Mouse (Mus musculus): ENCODE data around the gene Csgalnact2. TPM values are rescaled to one million over a fixed set of nuclear protein-coding genes. Genes with fewer than 3 reads are reported as not detected.

Csgalnact2 gene
- total RNA-seq (2021) = 10 to 100 TPM; 12.7 to 13.7 TPM

DNA sequence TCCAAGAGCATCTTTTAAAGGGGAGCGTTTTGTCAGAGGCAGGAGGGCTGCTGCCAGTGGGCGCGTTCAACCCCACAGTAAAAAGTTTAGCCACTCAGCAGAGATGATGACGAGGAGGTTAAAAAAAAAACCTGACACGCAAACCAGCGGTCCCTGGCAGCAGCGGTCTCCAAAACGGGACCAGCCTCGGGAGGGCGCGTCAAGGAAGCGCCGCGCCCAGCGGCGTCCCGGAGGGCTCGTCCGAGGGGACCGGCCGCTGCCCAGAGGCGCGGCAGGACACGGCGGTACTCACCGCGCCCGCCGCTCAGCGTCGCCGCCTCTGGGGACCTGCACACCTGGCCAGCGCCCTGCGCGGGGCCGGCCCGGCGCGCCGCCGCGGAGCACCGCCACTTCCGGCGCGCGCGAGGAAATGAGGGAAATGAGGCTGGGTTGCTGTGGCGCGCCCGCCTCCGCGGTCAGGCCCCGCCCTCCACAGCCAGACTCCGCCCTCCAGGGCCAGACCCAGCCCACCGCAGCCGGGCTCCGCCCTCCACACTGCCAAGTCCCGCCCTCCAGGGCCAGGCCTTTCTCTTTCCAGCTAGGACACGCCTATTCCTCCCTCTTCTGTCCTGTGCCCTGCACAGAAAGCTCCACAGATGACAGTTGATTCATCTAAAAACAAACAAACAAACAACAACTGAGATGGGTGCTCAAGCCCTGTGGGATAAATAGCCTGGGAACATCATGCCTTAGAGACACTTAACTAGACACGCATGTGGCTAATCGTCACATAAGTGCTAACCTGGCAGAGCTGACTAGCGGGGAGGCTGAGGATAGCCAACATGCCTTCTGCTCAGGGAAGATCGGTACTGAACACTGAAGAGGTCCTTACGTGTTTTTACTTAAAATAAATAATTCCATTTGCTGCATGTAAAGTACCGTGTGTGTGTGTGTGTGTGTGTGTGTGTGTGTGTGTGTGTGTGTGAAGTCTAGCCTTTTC lies at the start of gene Csgalnact2:
Csgalnact2 (minus strand) TSS at position 410 of the 979 bp plus-strand sequence.
- DNase-seq (ENCODE audit: extremely low spot score in 1 of 2, low spot score in 2 of 2) = peak; percentile 81 to 93
- intact Hi-C loops (cut with DNase I) = no loop called here

DNA sequence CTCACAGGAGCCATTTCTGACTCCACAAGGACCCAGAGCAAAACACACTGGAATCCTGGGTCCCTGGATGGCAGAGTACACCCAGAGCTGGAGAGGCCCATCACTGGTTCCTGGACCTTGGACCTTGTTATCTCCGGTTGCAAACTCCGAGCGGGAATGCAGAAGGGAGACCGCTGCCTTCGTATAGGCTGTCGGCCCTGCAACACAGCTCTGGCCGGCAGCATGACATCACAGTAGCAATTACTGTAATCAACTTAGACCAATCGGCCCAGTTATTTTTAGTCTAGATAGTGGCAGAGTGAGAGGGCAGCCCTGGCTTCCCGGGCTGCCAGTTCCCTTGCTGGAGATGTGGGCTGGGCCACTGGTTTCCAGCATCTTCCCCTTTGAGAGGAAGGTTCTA lies 49.7 kb upstream of the Csgalnact2 start:
- no peak for DNase-seq (ENCODE audit: extremely low spot score in 1 of 2, low spot score in 2 of 2)
- intact Hi-C loops (cut with DNase I) = no loop called here

DNA sequence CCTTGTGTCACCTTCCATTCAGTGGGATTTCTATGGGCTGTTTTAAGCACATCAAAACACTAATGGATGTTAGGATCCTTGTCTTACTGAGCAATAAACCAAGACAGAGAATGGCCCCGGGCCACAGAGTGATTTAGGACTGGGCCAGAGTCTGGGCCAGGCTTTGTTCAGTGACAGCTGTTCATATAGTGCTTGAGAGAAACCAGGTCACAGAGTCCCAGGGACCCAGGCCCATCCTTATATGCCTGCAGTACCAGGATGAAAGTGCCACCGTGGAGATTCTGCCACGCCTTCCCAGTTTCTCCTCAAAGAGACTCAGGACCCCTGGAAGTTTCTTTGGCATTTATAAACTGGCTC lies 48.3 kb upstream of the Csgalnact2 start:
- no peak for DNase-seq (ENCODE audit: extremely low spot score in 1 of 2, low spot score in 2 of 2)
- intact Hi-C loops (cut with DNase I) = no loop called here

DNA sequence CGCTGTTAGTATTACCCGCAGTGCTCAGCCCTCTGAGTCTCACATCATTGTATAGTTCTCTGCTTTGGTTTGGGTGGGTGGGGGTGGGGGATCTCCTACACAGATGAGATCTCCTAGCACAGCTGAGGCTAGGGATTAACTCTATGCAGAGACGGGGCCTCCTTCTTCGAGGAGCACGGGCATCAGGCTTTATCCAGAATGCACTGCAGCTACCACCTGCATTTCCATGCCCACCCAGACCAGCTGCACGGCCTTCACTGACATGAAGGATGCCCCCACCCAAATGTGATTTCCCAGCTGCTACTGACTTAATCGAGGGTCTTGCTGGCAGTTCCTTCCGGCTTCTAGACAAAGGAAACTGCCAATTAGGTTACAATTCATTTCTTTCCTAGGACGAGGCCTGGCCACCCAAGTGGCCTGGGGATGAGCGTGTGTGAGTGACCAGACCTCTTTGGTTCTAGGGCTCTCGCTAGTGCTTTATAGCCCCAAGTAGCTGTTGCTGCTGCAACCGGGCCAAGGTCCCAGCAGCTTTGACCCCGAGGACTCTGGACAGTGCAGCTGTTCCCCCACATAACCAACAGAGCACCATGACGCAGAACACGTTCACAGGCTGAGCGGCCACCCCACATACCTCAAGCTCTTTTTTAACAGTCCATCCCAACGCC lies 47.8 kb upstream of the Csgalnact2 start:
- intact Hi-C loops (cut with DNase I) = no loop called here
- no peak for DNase-seq (ENCODE audit: extremely low spot score in 1 of 2, low spot score in 2 of 2)

DNA sequence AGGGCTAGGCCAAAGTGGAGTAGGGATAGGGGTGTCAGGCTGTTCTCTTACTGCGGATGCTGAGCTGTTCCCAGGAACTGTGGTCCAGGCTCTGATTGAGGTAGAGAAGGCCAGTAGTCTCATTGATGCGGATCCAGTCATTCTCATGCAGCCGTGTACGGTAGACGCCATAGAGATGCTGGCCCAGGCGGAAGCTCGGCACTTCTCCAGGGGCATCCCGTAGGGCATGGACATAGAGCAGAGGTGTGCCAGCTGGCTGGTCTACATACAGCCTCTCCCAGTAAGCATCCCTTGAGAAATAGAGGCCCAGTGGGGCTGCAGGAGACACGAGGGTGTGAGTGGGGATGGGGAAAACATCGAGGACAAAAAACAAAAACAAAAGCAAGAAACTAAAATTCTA lies 45.2 kb upstream of the Csgalnact2 start:
- intact Hi-C loops (cut with DNase I) = no loop called here

DNA sequence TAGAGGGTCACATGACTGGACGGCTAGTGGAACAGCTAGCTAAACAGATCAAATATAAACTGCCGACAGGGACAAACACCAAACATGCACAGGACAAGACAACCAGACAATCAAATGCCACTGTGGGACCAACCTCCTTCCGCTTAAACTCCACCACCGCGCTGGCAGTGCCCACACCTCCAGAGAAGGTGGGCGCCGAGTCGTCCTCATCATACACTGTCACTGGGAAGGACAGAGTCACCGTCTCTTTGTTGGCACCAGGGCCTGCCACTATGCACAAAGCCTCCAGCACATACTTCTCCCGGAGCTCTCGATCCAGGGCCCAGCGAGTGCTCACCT lies 41.1 kb upstream of the Csgalnact2 start:
- no peak for DNase-seq (ENCODE audit: extremely low spot score in 1 of 2, low spot score in 2 of 2)
- intact Hi-C loops (cut with DNase I) = no loop called here

More for the DNA sequence above, 45.2 kb upstream of the Csgalnact2 start:
- DNase-seq (ENCODE audit: extremely low spot score in 1 of 2, low spot score in 2 of 2) = no peak

DNA sequence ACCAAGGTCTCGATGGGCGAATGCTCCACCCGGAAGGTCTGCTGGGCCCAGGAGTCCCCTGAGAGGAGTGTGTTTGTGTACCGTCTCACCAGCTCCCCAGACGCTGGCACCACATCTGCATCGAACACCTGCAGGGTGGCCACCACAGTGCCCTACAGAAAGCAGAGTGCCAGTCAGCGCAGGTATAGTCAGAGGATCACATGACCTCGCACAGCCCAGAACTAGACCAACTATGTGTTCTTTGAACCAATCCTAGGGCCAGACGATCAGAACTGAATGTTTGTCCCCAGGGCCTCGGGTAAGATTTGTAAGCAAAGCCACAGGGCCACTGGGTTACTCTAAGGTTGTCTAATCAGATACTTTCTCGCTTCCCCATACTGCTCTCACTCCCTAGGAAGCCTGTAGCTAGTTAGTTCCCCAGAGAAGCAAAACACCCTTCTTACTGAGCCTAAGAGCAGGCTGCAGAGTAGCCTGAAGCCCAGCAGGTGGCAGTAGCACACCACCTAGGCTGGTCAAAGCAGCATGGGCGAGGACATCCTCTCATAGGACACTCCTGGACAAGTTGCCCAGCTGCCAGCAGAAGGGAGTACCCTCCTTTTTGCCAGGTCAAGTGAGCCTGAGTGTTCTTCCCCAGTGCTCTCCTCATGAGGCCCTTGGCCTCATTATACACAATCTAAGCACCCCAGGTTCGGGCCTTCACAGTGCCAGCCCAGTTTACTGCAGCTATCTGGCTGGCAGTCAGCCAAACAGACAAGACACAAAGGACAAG lies 40.6 kb upstream of the Csgalnact2 start:
- peak; percentile 68 to 76 for DNase-seq (ENCODE audit: extremely low spot score in 1 of 2, low spot score in 2 of 2)
- intact Hi-C loops (cut with DNase I) = no loop called here

DNA sequence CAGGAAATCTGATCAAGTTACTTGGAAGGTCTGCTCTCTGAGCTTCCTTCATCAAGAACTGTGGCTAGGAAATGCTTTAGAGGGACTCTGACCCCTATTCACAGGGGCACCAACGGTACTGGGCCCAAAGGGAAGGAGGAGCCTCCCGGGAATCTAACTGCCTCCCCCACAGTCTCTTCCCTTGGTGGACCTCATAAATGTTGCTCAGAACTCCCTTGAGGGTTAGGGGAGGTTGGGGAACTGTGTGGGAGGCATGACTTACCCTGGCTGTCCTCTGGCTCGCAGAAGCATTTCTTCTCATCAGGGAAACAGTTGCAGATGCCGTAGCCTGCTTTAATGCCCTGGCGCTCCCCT lies 35.0 kb upstream of the Csgalnact2 start:
- DNase-seq (ENCODE audit: extremely low spot score in 1 of 2, low spot score in 2 of 2) = no peak
- intact Hi-C loops (cut with DNase I) = no loop called here

DNA sequence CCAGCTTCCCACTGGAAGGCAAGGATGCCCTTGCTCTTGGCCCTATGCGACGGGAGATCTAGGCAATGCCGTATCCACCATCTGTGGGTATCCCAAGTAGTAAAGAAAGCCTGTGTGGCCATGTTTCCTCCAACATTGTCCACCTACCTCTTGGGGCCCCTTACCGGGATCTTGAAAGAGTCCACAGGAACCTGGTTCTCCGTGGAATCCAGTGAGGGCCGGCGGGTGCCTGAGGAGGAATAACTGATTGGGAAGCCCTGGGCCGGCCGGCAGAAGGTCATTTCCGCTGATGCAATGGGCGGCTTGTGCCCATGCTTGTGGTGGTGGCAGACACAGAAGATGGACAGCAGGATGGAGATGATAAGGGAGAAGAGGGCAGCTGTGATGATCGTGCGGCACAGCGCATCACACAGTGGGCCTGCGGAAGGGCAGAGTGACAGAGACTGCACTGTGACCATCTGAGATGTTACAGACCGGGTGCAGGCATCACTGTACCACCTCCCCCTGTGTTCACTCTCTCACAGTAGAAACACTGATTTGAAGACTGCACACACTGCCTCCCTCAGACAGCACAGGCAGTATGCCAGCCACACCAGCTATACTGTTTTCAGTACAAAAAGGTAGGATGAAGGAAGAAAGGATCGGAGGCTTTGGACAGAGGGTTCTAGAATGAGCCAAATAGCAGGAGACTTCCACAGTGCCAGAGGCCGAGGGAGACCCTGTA lies 34.5 kb upstream of the Csgalnact2 start:
- intact Hi-C loops (cut with DNase I) = no loop called here
- peak in 1 of 2 experiments; percentile 8 for DNase-seq (ENCODE audit: extremely low spot score in 1 of 2, low spot score in 2 of 2)

DNA sequence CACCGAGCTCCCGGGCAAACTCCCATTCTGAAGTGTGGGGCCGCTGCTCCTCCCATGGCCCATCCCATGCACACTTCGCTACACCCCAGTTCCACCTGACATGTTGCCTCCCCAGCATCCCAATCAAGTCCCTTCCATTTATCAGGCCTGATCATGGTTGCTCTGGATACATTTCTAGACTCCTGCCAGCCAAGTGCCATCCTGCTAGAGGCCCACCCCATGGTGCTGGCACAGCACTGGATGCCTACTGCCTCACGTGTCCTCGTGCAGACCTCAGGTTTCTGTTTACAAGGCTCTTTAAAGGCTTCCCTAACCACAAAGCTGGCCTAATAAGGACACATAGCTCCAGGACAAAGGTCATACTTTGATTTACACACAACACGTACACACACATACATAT lies 32.4 kb upstream of the Csgalnact2 start:
- no peak for DNase-seq (ENCODE audit: extremely low spot score in 1 of 2, low spot score in 2 of 2)
- intact Hi-C loops (cut with DNase I) = no loop called here

DNA sequence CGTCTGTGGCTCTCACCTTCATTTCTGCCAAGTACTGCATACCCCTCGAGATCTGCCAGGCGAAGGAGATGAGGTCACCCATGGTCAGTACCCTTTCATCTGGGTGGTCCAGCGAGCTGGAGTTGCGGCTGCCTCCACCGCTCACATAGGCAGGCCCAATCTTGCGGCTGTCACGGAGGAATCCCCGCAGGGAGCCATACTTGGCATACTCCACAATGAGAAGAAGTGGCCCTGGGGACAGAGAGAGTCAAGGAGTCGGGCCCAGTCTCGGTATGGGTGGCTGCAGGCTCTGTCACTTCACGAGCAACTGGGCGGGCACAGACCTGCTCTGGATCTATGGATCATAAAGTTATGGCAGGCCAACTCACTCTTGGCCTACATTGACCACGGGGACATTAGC lies 29.2 kb upstream of the Csgalnact2 start:
- intact Hi-C loops (cut with DNase I) = no loop called here
- no peak for DNase-seq (ENCODE audit: extremely low spot score in 1 of 2, low spot score in 2 of 2)

DNA sequence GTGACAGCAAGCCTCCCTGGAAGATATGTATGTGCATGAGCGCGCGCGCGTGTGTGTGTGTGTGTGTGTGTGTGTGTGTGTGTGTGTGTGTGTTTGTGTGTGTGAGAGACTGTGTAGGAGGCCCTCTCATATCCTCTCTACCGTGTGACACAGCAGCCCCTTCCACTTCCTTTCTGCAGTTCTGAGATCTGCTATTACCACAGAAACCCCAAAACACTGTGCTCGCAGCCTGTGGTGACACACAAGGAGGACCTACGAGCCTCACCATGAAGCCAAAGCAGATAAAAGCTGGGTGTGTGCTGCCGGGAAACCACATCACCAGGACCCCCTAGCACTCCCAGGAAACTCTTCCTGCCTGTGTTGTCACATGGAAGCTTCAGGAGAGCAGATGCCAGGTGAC lies 28.1 kb upstream of the Csgalnact2 start:
- intact Hi-C loops (cut with DNase I) = no loop called here
- no peak for DNase-seq (ENCODE audit: extremely low spot score in 1 of 2, low spot score in 2 of 2)

DNA sequence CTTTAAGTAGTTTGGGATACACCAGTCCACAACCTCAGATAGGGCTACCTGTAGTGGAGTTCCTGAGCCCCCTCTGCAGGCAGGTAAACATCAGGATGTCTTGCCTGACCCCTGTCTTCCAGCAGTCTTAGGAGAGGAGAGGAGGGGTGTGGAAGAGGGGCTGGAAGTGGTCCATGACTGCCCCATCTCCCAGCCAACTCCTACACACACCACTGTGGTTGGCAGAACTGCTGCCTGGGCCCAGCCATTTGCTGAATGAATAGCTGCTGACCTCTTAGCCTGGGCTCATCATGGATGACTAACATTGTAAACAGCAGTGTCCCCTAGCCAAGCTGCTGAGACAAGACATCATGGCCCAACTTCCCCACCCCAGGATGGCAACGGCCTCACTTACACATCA lies 26.6 kb upstream of the Csgalnact2 start:
- intact Hi-C loops (cut with DNase I) = no loop called here
- DNase-seq (ENCODE audit: extremely low spot score in 1 of 2, low spot score in 2 of 2) = no peak

DNA sequence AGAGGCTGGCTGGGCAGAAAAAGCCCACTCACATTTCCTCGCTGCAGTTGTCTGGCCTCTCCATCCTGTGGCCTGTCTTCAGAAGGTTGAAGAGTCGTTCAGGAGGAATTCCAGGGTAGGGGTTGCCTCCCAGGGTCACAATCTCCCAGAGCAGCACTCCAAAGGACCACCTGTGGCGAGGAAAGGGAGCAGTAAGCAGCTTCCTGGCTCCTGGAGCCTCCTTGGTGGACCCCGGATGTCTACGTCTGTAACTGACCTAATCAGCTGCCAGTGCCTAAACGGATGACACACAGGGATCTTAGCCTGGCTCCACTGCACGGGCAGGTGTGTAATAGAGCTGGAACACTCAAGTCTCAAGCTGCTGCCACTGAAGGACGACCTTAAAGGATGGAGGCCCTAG lies 25.8 kb upstream of the Csgalnact2 start:
- intact Hi-C loops (cut with DNase I) = no loop called here
- no peak for DNase-seq (ENCODE audit: extremely low spot score in 1 of 2, low spot score in 2 of 2)

DNA sequence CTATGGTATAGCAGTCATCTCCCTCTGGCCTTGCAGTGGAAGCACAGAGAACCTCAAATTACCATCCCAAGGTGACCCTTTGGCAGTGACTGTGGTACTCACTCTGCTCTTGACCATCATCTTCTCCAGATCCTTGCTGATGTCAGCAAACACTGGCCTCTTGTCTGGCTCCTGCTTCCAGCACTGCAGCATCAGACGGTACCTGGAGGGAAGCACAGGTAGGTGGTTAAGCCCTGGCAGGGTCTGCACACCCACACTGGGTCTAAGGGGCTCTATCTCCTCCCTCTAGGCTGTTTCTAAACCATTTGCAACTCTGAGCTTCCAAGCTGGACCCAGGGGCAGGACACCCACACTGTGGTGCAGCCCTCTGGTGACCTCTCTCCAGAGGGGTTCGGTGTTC lies 24.1 kb upstream of the Csgalnact2 start:
- DNase-seq (ENCODE audit: extremely low spot score in 1 of 2, low spot score in 2 of 2) = no peak
- intact Hi-C loops (cut with DNase I) = no loop called here

DNA sequence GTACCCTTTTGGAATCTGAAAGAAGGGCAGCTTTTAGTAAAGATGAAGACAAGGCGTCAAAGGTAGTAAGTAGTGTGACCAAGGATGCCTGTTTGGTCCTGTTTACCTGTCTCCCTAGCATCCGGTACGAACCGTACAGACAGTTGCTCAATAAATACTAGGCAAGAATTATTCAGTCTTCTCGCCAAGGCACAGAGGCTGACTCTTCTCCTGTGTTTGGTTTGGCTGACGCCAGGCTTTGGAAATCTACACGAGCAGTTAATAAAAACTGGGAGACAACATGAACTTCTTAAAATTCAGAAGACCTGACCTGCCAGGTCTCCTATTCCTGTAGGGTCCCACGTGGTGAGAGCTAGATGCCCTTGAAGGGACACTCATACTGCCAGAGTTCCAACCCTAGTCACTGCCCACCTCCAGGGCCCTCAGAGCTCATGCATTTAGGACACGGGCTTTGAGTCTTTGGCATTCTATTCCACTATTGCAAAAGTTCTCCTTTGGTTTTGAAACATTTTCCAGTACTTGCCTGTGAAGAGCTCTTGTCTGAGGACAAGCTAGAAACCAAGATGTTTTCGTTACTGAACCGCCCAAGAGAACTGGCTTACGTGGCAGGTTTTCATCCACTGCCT lies 23.6 kb upstream of the Csgalnact2 start:
- intact Hi-C loops (cut with DNase I) = no loop called here
- no peak for DNase-seq (ENCODE audit: extremely low spot score in 1 of 2, low spot score in 2 of 2)

DNA sequence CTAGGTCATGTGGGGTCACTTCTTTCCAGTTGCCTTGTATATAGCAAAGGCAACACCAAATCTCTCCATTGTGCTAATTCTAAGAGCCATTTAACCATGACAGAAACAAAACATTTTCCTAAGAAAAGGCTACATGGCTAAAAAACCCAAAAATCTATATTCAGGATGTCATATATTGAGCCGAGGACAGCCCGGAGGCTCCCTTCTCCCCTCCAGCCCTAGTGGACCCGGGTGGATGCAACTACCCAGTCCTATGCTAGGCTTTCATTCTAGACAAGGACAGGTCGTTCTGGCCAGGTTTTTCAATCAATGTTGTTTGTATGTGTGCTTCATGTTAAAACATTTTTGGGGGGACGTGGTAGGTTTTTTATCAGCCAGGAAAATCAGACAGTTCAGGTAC lies 14.2 kb upstream of the Csgalnact2 start:
- no peak for DNase-seq (ENCODE audit: extremely low spot score in 1 of 2, low spot score in 2 of 2)
- intact Hi-C loops (cut with DNase I) = no loop called here

DNA sequence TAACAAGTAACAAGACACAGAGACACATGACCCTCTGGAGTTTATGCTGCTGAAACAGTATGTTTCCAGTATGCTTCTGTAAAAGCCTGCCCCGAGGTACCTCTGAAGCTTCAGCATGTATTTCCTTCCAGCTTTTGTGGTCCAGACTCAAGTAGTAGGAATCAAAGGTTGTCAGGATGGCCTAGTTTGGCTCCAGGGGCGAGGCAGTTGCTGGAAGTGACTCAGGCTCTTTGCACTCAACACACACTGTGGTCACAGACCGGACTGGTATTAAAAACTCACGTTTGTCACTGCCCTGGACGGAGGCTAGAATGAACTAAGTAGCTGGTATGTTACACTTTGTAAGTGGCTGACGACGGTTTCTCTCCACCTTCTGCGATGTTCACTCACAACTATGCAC lies 12.0 kb upstream of the Csgalnact2 start:
- intact Hi-C loops (cut with DNase I) = no loop called here
- no peak for DNase-seq (ENCODE audit: extremely low spot score in 1 of 2, low spot score in 2 of 2)

DNA sequence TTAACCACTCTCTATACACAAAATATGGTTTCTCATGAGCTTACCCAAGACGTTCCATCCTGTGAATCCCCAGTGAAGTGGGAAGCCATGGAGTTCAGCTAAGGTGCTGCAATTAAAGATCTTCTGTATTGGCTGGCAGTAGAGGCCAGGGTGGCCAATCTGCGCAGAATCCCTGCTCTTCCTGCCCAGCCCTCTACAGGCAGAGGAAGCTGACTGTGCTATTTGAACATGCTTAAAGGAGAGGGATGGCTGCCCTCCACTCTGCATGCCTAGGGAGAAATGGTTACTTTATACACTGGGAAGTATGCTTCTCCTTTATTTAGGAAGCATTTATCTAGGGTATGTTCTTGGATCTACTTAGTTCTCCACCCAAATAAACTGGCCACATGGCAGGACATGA lies 11.6 kb upstream of the Csgalnact2 start:
- intact Hi-C loops (cut with DNase I) = no loop called here
- DNase-seq (ENCODE audit: extremely low spot score in 1 of 2, low spot score in 2 of 2) = no peak
